Mouse (Mus musculus) large intestine, adult 2 months (tissue): ENCODE results near the gene 1700056E22Rik. TPM values are rescaled to one million over a fixed set of nuclear protein-coding genes. Genes with fewer than 3 reads are reported as not detected.

Experiments
- DNase-seq: peaks from one replicate; pipeline ENCODE4 v3.0.0-alpha.2; 2012; ENCODE audit warnings: low read depth, low spot score
- WGBS: fragments of 180-500 bp; shearing (Covaris S2); methylation state at CpG from one replicate; pipeline ENCODE4 v1.1.7; 2018; 5-methylcytosine and 5-hydroxymethylcytosine counted together
- polyA plus RNA-seq: library from polyadenylated mRNA; depleted of rRNA; stranded (reverse); fragments of >200 nt; gene quantifications from 2 replicates; pipeline ENCODE4 v1.2.3, GENCODE M21; 2012

The 1700056E22Rik gene
- polyA plus RNA-seq, 1 experiment = 0.45 TPM

- no peak for DNase-seq
- WGBS = 66% methylated on average over 4 of the region's 4 CpGs
Measured at GRCm38 (mm10) chr1:184053141-184053540, 19.0 kb upstream of the 1700056E22Rik start.

GRCm38 (mm10) chr1:184052331-184052730 is 18.2 kb upstream of the 1700056E22Rik start:
- 61% methylated on average over 4 of the region's 4 CpGs for WGBS
- no peak for DNase-seq

GRCm38 (mm10) chr1:184051824-184052223 is 17.7 kb upstream of the 1700056E22Rik start:
- WGBS = 24% methylated on average over 6 of the region's 6 CpGs
- DNase-seq = peak; percentile 28

GRCm38 (mm10) chr1:184051286-184051685 is 17.2 kb upstream of the 1700056E22Rik start:
- DNase-seq = no peak
- 67% methylated on average over 1 of the region's 1 CpGs for WGBS

- no peak for DNase-seq
Measured at GRCm38 (mm10) chr1:184048675-184049418, 14.7 kb upstream of the 1700056E22Rik start.

GRCm38 (mm10) chr1:184047818-184048217 is 13.7 kb upstream of the 1700056E22Rik start:
- WGBS = 68% methylated on average over 9 of the region's 9 CpGs

More at GRCm38 (mm10) chr1:184048675-184049418, 14.7 kb upstream of the 1700056E22Rik start:
- 48% methylated on average over 10 of the region's 10 CpGs for WGBS

GRCm38 (mm10) chr1:184046070-184046677 is 12.1 kb upstream of the 1700056E22Rik start:
- 68% methylated on average over 6 of the region's 6 CpGs for WGBS
- no peak for DNase-seq

More at GRCm38 (mm10) chr1:184047818-184048217, 13.7 kb upstream of the 1700056E22Rik start:
- no peak for DNase-seq

- DNase-seq = no peak
- 77% methylated on average over 6 of the region's 6 CpGs for WGBS
Measured at GRCm38 (mm10) chr1:184043391-184043790, 9.3 kb upstream of the 1700056E22Rik start.

- WGBS = 63% methylated on average over 9 of the region's 9 CpGs
- no peak for DNase-seq
Measured at GRCm38 (mm10) chr1:184042745-184043144, 8.6 kb upstream of the 1700056E22Rik start.

GRCm38 (mm10) chr1:184041778-184042573 is 7.9 kb upstream of the 1700056E22Rik start:
- no peak for DNase-seq
- WGBS = 60% methylated on average over 9 of the region's 9 CpGs

GRCm38 (mm10) chr1:184040906-184041305 is 6.8 kb upstream of the 1700056E22Rik start:
- 71% methylated on average over 1 of the region's 1 CpGs for WGBS
- DNase-seq = no peak

GRCm38 (mm10) chr1:184040181-184040580 is 6.1 kb upstream of the 1700056E22Rik start:
- no peak for DNase-seq
- 74% methylated on average over 11 of the region's 11 CpGs for WGBS

GRCm38 (mm10) chr1:184039301-184039700 is 5.2 kb upstream of the 1700056E22Rik start:
- WGBS = 93% methylated on average over 10 of the region's 10 CpGs
- DNase-seq = no peak

GRCm38 (mm10) chr1:184037802-184038201 is 3.7 kb upstream of the 1700056E22Rik start:
- 85% methylated on average over 4 of the region's 4 CpGs for WGBS
- DNase-seq = no peak

GRCm38 (mm10) chr1:184035346-184035903 is 1.3 kb upstream of the 1700056E22Rik start:
- no peak for DNase-seq

GRCm38 (mm10) chr1:184034741-184035181 is 660 bp upstream of the 1700056E22Rik start:
- WGBS = under 1% methylated on average over 12 of the region's 12 CpGs
- DNase-seq = no peak

More at GRCm38 (mm10) chr1:184035346-184035903, 1.3 kb upstream of the 1700056E22Rik start:
- 18% methylated on average over 12 of the region's 12 CpGs for WGBS

- WGBS = under 1% methylated on average over 63 of the region's 63 CpGs
- DNase-seq = peak; percentile 28
Measured at GRCm38 (mm10) chr1:184033390-184034010, 601 bp downstream of the 1700056E22Rik start.

GRCm38 (mm10) chr1:184032682-184033389 is 1.3 kb downstream of the 1700056E22Rik start:
- 40% methylated on average over 19 of the region's 19 CpGs for WGBS
- DNase-seq = no peak
